Mouse (Mus musculus): ENCODE data around the gene Glud1. TPM values are rescaled to one million over a fixed set of nuclear protein-coding genes. Genes with fewer than 3 reads are reported as not detected.

Gene Glud1
- polyA plus RNA-seq, 1 experiment from 2014 or later: 86.0 TPM

DNA sequence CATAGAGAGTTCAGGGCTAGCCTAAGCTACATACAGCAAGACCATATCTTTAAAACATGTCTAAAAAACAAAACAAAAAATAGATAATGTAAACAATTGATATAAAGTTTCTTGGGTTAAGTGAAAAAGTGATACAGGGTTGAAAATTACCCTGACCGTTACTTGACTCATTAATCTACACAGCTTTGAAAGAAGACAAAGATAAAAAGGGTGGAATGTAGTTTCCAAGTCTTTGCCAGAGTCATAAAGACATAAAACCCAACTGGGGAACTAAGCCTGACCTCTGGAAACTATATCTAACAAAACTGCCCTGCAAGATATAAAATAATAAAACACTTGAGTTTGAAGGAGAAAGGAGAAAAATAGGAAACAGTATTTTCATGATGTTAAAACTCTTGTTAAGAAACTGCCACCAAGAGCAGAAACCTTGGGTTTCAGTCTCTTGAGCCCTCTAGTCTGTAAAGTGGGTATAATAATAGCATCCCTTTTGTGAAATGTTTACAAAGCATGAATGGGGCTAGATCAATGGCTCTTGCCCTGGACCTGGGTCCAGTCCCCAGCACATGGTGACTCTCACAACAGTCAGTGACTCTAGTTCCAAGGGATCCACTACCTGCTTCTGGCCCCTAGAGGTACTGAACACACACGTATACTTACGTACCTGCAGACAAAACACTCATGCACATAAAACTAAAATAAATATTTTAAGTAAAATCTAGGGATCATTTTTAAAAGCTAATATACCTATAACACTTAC, 21.1 kb upstream of the Glud1 start:
- WGBS: 92% methylated on average over 3 of the region's 3 CpGs
- no peaks in the 10 kb centered on the region for H3K27me3 ChIP-seq (replicated peaks; ENCODE audit: control insufficient read depth, insufficient read depth, low read length)
- no peak overlapping the region for H3K27ac ChIP-seq (ENCODE audit: low read length)
- ATAC-seq: no peak
- no peaks in the 10 kb centered on the region for H3K36me3 ChIP-seq (ENCODE audit: control insufficient read depth, insufficient read depth)
- no peak overlapping the region for H3K4me2 ChIP-seq (ENCODE audit: low read length)
- H3K4me3 ChIP-seq (replicated peaks; ENCODE audit: low read length): no peak overlapping the region
- no peak overlapping the region for H3K9ac ChIP-seq (replicated peaks; ENCODE audit: low read depth, low read length)
- no peaks in the 10 kb centered on the region for H3K4me1 ChIP-seq (replicated peaks; ENCODE audit: control insufficient read depth, insufficient read depth, low read length)
- no peaks in the 10 kb centered on the region for H3K9me3 ChIP-seq (ENCODE audit: control insufficient read depth, low read length)

DNA sequence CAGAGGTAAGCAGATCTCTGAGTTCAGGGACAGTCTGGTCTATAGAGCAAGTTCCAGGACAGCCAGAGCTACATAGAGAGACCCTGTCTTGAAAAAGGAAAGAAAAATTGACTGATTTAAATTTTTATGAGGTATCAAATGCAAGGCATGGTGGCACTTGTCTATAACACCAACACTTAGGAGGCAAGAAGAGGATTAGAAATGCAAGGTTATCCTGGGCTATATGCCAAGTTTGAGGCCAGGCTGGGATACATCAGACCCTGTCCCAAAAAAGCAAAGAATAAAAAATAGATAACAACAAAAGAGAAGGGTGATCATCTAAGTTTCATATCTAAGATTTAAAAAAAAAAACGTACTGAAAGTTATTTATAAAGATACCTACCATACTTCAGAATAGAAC, 20.3 kb upstream of the Glud1 start:
- Histone ChIP-seq H3K9ac (replicated peaks; ENCODE audit: low read depth, low read length) (no peak overlapping the region), H3K9me3 (ENCODE audit: control insufficient read depth, low read length) (no peaks in the 10 kb centered on the region), H3K4me3 (replicated peaks; ENCODE audit: low read length) (no peak overlapping the region), H3K36me3 (ENCODE audit: control insufficient read depth, insufficient read depth) (no peaks in the 10 kb centered on the region), H3K4me2 (ENCODE audit: low read length) (no peak overlapping the region), H3K4me1 (replicated peaks; ENCODE audit: control insufficient read depth, insufficient read depth, low read length) (no peaks in the 10 kb centered on the region), H3K27me3 (replicated peaks; ENCODE audit: control insufficient read depth, insufficient read depth, low read length) (no peaks in the 10 kb centered on the region), H3K27ac (ENCODE audit: low read length) (no peak overlapping the region)
- no peak for ATAC-seq
- 48% methylated on average over 1 of the region's 1 CpGs for WGBS

DNA sequence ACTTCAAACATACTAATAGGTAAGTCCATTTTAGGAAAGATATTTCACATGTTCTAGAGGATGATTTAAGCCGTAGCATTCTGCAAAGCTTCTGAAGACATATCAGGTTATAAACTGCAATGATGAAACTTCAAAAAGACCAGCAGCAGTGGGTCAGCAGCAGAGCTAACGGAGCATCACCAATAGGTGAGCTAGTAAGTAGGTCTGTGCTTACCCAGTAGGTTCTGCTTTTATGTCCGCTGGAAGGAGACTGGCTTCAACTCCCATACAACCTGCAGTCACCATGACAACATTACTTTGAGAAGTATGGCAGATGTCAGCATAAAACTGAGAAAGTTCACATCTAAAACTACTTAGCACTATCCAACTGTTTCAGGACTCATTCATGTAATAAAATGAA, 16.9 kb upstream of the Glud1 start:
- WGBS: 88% methylated on average over 3 of the region's 3 CpGs

DNA sequence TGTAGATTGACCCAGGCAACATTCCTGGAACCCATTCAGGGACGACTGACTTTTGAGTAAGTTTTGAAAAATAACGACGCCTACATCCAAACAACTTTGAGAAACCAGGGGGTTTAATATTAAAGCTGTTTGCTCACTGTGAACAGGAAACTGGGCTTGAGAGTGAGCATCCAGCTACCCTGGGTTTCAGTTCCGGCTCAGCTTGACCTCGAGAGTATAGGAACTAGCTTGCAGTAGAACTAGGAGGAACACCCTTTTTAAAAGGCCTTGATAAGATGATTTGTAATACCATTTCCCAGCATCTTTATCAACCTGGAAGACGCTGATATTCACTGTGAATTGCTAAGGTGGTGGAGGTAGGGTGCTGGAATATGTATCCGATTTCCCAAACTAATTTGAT, 14.2 kb upstream of the Glud1 start:
- H3K4me3 ChIP-seq (replicated peaks; ENCODE audit: low read length): no peak overlapping the region
- no peaks in the 10 kb centered on the region for H3K36me3 ChIP-seq (ENCODE audit: control insufficient read depth, insufficient read depth)
- no peaks in the 10 kb centered on the region for H3K9me3 ChIP-seq (ENCODE audit: control insufficient read depth, low read length)
- no peak overlapping the region for H3K4me2 ChIP-seq (ENCODE audit: low read length)
- no peak overlapping the region for H3K27ac ChIP-seq (ENCODE audit: low read length)
- no peak overlapping the region for H3K9ac ChIP-seq (replicated peaks; ENCODE audit: low read depth, low read length)
- no peaks in the 10 kb centered on the region for H3K4me1 ChIP-seq (replicated peaks; ENCODE audit: control insufficient read depth, insufficient read depth, low read length)
- 88% methylated on average over 7 of the region's 7 CpGs for WGBS
- H3K27me3 ChIP-seq (replicated peaks; ENCODE audit: control insufficient read depth, insufficient read depth, low read length): no peaks in the 10 kb centered on the region
- no peak for ATAC-seq

More for the DNA sequence above, 16.9 kb upstream of the Glud1 start:
- ATAC-seq: no peak
- Histone ChIP-seq H3K4me2 (ENCODE audit: low read length) (no peak overlapping the region), H3K9me3 (ENCODE audit: control insufficient read depth, low read length) (no peaks in the 10 kb centered on the region), H3K9ac (replicated peaks; ENCODE audit: low read depth, low read length) (no peak overlapping the region), H3K4me1 (replicated peaks; ENCODE audit: control insufficient read depth, insufficient read depth, low read length) (no peaks in the 10 kb centered on the region), H3K27me3 (replicated peaks; ENCODE audit: control insufficient read depth, insufficient read depth, low read length) (no peaks in the 10 kb centered on the region), H3K27ac (ENCODE audit: low read length) (no peak overlapping the region), H3K4me3 (replicated peaks; ENCODE audit: low read length) (no peak overlapping the region), H3K36me3 (ENCODE audit: control insufficient read depth, insufficient read depth) (no peaks in the 10 kb centered on the region)

DNA sequence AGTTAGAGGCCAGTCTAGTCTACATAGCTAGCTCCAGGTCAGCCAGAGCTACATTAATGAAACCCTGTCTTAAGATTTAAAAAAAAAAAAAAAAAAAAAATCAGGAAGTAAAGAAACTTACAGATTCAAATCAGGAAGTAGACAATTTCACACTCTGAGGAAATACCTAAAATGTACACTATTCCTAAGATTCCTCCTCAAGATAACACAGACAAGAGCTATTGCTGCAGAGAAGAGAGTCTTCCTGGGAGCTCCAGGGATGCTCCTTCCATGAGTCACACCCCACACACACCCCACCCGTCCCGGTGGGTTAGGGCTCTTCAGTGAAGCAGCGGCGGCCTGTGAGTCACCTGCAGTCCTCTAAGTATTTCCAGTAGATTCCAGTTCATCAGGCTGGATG, 13.5 kb upstream of the Glud1 start:
- no peak overlapping the region for H3K4me3 ChIP-seq (replicated peaks; ENCODE audit: low read length)
- H3K27ac ChIP-seq (ENCODE audit: low read length): no peak overlapping the region
- no peak overlapping the region for H3K4me2 ChIP-seq (ENCODE audit: low read length)
- no peaks in the 10 kb centered on the region for H3K36me3 ChIP-seq (ENCODE audit: control insufficient read depth, insufficient read depth)
- no peaks in the 10 kb centered on the region for H3K27me3 ChIP-seq (replicated peaks; ENCODE audit: control insufficient read depth, insufficient read depth, low read length)
- no peak overlapping the region for H3K9ac ChIP-seq (replicated peaks; ENCODE audit: low read depth, low read length)
- no peak for ATAC-seq
- no peaks in the 10 kb centered on the region for H3K4me1 ChIP-seq (replicated peaks; ENCODE audit: control insufficient read depth, insufficient read depth, low read length)
- whole genome bisulfite sequencing: 81% methylated on average over 4 of the region's 4 CpGs
- no peaks in the 10 kb centered on the region for H3K9me3 ChIP-seq (ENCODE audit: control insufficient read depth, low read length)

DNA sequence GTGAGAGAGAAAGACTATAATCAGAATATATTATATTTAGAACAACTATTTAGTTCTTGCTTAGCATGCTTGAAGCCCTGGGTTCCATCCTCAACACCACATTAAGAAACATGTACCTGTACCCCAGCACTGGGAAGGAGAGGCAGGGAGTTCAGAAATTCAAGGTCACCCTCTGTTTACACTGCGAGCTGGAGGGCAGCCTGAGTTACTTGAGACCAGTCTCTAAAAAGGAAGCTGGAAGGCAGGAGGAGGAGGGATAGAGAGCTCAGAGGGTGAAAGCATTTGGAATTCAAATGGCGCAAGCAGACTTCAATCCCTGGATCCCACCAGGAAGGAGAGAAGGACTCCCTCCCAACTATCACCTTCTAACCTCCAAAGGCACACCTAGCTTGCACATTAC, 12.9 kb upstream of the Glud1 start:
- Histone ChIP-seq H3K9ac (replicated peaks; ENCODE audit: low read depth, low read length) (no peak overlapping the region), H3K4me3 (replicated peaks; ENCODE audit: low read length) (no peak overlapping the region), H3K4me1 (replicated peaks; ENCODE audit: control insufficient read depth, insufficient read depth, low read length) (no peaks in the 10 kb centered on the region), H3K27me3 (replicated peaks; ENCODE audit: control insufficient read depth, insufficient read depth, low read length) (no peaks in the 10 kb centered on the region), H3K9me3 (ENCODE audit: control insufficient read depth, low read length) (no peaks in the 10 kb centered on the region), H3K36me3 (ENCODE audit: control insufficient read depth, insufficient read depth) (no peaks in the 10 kb centered on the region), H3K27ac (ENCODE audit: low read length) (no peak overlapping the region), H3K4me2 (ENCODE audit: low read length) (no peak overlapping the region)
- WGBS: 60% methylated on average over 2 of the region's 2 CpGs
- ATAC-seq: no peak

DNA sequence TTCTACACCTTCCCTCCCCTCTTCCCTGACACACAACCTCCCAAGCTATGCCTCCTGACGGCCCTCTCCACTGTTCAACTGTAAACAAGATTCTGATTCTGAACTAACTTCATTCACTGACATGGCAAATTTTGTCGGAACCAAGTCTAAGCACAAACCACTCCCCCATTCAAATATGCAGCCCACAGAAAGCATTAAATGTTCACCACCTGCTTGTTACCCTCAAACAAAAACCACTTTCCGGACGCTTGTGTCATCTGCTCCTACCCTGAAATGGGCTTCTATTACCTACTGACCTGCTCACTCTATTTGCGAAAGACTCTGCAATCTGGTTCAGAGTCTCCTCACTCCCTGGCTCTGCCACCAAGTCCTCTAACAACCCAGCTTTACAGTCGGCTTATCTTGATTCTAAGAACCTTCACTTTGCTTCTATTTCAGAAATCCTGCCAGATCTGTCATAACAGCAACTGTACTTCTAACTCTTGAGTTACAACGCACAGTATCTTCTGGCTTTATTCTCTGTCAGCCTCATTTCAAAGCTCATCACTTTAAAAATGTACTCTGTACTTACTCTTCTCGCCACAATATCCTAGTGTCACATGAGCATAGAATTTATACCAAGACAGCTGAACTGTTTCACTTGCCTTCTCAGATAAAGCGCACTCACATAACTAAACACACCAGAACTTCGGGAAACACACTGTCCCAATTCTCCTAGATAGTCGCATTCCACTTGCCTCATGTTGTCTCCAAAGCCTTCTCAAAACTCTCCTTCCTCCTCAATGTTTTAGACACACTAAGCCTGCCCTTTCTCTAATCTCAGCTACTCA, 11.4 kb upstream of the Glud1 start:
- H3K9ac ChIP-seq (replicated peaks; ENCODE audit: low read depth, low read length): no peak overlapping the region
- no peak overlapping the region for H3K4me3 ChIP-seq (replicated peaks; ENCODE audit: low read length)
- H3K27me3 ChIP-seq (replicated peaks; ENCODE audit: control insufficient read depth, insufficient read depth, low read length): no peaks in the 10 kb centered on the region
- ATAC-seq: no peak
- H3K4me1 ChIP-seq (replicated peaks; ENCODE audit: control insufficient read depth, insufficient read depth, low read length): no peaks in the 10 kb centered on the region
- no peak overlapping the region for H3K4me2 ChIP-seq (ENCODE audit: low read length)
- no peak overlapping the region for H3K27ac ChIP-seq (ENCODE audit: low read length)
- 77% methylated on average over 11 of the region's 11 CpGs for WGBS
- no peaks in the 10 kb centered on the region for H3K9me3 ChIP-seq (ENCODE audit: control insufficient read depth, low read length)
- no peaks in the 10 kb centered on the region for H3K36me3 ChIP-seq (ENCODE audit: control insufficient read depth, insufficient read depth)

DNA sequence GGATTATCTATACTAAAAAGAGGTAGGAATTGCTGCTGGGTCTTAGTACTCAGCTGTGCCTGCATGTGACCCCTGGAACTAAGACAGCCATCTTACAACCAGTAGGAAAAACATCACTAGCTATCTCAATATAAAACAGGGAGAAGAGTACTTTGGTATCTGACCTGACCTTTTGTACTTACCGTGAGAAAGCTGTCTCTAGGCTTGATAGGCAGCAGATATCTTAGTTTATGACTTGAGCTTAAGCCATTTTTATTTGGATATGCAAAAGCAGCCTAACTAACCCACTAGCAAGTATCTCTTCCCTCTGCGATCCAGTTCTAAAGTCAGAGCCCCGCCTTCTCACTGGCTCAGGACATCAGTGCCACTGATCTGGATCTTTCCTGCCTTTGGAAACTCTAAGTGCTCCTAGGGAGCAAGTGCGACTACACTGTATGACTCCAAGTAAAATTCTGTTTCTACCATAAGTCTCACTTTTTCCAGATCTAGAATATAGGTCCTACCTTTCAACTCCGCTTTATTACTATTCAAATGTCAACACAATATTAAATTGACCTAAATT, 7.8 kb upstream of the Glud1 start:
- no peak for ATAC-seq
- 91% methylated on average over 5 of the region's 5 CpGs for WGBS
- H3K9me3 ChIP-seq (ENCODE audit: control insufficient read depth, low read length): no peaks in the 10 kb centered on the region
- no peaks in the 10 kb centered on the region for H3K4me1 ChIP-seq (replicated peaks; ENCODE audit: control insufficient read depth, insufficient read depth, low read length)
- H3K4me3 ChIP-seq (replicated peaks; ENCODE audit: low read length): no peak overlapping the region
- H3K27ac ChIP-seq (ENCODE audit: low read length): no peak overlapping the region
- H3K36me3 ChIP-seq (ENCODE audit: control insufficient read depth, insufficient read depth): no peaks in the 10 kb centered on the region
- H3K4me2 ChIP-seq (ENCODE audit: low read length): no peak overlapping the region
- H3K27me3 ChIP-seq (replicated peaks; ENCODE audit: control insufficient read depth, insufficient read depth, low read length): no peaks in the 10 kb centered on the region
- H3K9ac ChIP-seq (replicated peaks; ENCODE audit: low read depth, low read length): no peak overlapping the region

DNA sequence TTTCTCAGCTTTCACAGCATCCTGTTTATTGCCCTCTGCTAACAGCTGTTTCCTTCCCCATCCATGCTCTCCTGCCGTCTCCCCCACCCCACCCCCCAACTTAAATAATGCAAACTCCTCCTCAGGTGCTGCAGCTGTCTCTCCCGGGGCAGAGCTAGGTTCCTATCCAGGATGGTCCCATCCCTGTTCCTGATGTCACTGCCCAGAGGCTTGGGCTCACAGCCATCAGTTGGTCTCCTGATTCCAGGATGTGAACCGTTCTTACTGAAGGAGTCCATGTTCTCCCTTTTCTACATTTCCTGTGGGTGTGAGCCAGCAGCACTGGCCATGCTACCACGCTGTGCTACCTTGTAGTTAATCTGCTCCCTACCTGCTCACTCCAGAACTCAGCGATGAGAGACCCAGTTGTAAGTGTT, 7.3 kb upstream of the Glud1 start:
- H3K4me3 ChIP-seq (replicated peaks; ENCODE audit: low read length): no peak overlapping the region
- no peaks in the 10 kb centered on the region for H3K4me1 ChIP-seq (replicated peaks; ENCODE audit: control insufficient read depth, insufficient read depth, low read length)
- WGBS: 47% methylated on average over 5 of the region's 5 CpGs
- no peak overlapping the region for H3K27ac ChIP-seq (ENCODE audit: low read length)
- no peak overlapping the region for H3K9ac ChIP-seq (replicated peaks; ENCODE audit: low read depth, low read length)
- no peaks in the 10 kb centered on the region for H3K27me3 ChIP-seq (replicated peaks; ENCODE audit: control insufficient read depth, insufficient read depth, low read length)
- ATAC-seq: no peak
- no peaks in the 10 kb centered on the region for H3K9me3 ChIP-seq (ENCODE audit: control insufficient read depth, low read length)
- no peak overlapping the region for H3K4me2 ChIP-seq (ENCODE audit: low read length)
- no peaks in the 10 kb centered on the region for H3K36me3 ChIP-seq (ENCODE audit: control insufficient read depth, insufficient read depth)

Measured in forebrain, embryonic 16.5 days (tissue).